Mouse (Mus musculus): ENCODE results near the gene Ifi47. TPM values are rescaled to one million over a fixed set of nuclear protein-coding genes. Genes with fewer than 3 reads are reported as not detected.

Ifi47 gene
- total RNA-seq, 2 experiments from 2014 or later, result 0.77 to 1.9 TPM

Other genes starting within 250 kb of the Ifi47 start
- gene Gm12184, start 249.9 kb upstream of the Ifi47 start, total RNA-seq (2021), result 1 to 10 TPM; 1.8 to 3.6 TPM
- gene Irgm1, start 204.9 kb upstream of the Ifi47 start, total RNA-seq (2021), result 1 to 10 TPM; 5.9 to 7.0 TPM
- under 1 TPM; 0.49 to 0.52 TPM for gene Gm5431, start 174.4 kb upstream of the Ifi47 start, total RNA-seq (2021)
- gene Psme2b, start 130.4 kb upstream of the Ifi47 start, total RNA-seq (2021), result 1 to 10 TPM; 1.2 to 1.5 TPM
- under 1 TPM; 0.12 to 0.16 TPM for gene Olfr56, start 97.7 kb upstream of the Ifi47 start, total RNA-seq (2021)
- 1 to 10 TPM in 1 of 2 experiments, under 1 TPM in 1; 0.59 to 1.0 TPM for gene 9930111J21Rik1, start 97.2 kb upstream of the Ifi47 start, total RNA-seq (2021)
- under 1 TPM; 0.19 to 0.34 TPM for gene Gm12185, start 84.4 kb upstream of the Ifi47 start, total RNA-seq (2021)
- gene Tgtp1, start 82.4 kb upstream of the Ifi47 start, total RNA-seq (2021), result under 1 TPM in 1 of 2 experiments, not detected in 1; 0.09 TPM
- 1 to 10 TPM in 1 of 2 experiments, under 1 TPM in 1; 0.87 to 1.9 TPM for gene 9930111J21Rik2, start 25.3 kb upstream of the Ifi47 start, total RNA-seq (2021)
- gene Tgtp2, start 12.4 kb upstream of the Ifi47 start, total RNA-seq (2021), result not detected
- not detected for gene Olfr1396, start 38.3 kb downstream of the Ifi47 start, total RNA-seq (2021)
- gene Olfr1395, start 65.7 kb downstream of the Ifi47 start, total RNA-seq (2021), result not detected
- not detected for gene Olfr1394, start 77.8 kb downstream of the Ifi47 start, total RNA-seq (2021)
- 1 to 10 TPM; 5.9 to 7.7 TPM for gene Btnl9, start 110.6 kb downstream of the Ifi47 start, total RNA-seq (2021)
- 10 to 100 TPM; 20.8 to 27.5 TPM for gene Zfp62, start 126.7 kb downstream of the Ifi47 start, total RNA-seq (2021)
- gene Mgat1, start 167.6 kb downstream of the Ifi47 start, total RNA-seq (2021), result 10 to 100 TPM; 42.7 to 60.3 TPM
- under 1 TPM; 0.18 to 0.33 TPM for gene Olfr1393, start 201.7 kb downstream of the Ifi47 start, total RNA-seq (2021)
- gene Olfr1392, start 208.7 kb downstream of the Ifi47 start, total RNA-seq (2021), result not detected
- not detected for gene Olfr10, start 228.2 kb downstream of the Ifi47 start, total RNA-seq (2021)
- gene Olfr1391, start 246.2 kb downstream of the Ifi47 start, total RNA-seq (2021), result not detected